Mouse (Mus musculus): ENCODE results near the gene Rims1.

GRCm38 (mm10) chr1:22803471-22803870, 2.3 kb downstream of the Rims1 start:
- TF ChIP-seq POLR2A (IDR thresholded peaks at IDR 0.05; ENCODE audit: insufficient read depth, low read depth, low read length): no peak
- TF ChIP-seq EP300 (IDR thresholded peaks at IDR 0.05; ENCODE audit: insufficient read depth, low read depth, low read length): no peak
- no peak for TF ChIP-seq CTCF (IDR thresholded peaks at IDR 0.05)
